Mouse (Mus musculus) megakaryocyte, embryonic 14.5 days (primary cell): ENCODE data around the gene Tmem9.

Source experiments
- FLI1 ChIP-seq: IDR thresholded peaks from 2 replicates; pipeline ENCODE4 v1.6.1; 2012; ENCODE audit warnings: low read length, inconsistent platforms, mixed read lengths
- GATA1 ChIP-seq: IDR thresholded peaks from 3 replicates; pipeline ENCODE4 v1.6.1; 2012; ENCODE audit warnings: mixed read lengths, low read length, inconsistent platforms, borderline replicate concordance

GRCm38 (mm10) chr1:136001438-136001837 is 6.5 kb upstream of the Tmem9 start:
- TF ChIP-seq GATA1 (no peak), FLI1 (no peak)
